Mouse (Mus musculus): ENCODE measurements around the gene Vps41.

The Vps41 gene

DNA sequence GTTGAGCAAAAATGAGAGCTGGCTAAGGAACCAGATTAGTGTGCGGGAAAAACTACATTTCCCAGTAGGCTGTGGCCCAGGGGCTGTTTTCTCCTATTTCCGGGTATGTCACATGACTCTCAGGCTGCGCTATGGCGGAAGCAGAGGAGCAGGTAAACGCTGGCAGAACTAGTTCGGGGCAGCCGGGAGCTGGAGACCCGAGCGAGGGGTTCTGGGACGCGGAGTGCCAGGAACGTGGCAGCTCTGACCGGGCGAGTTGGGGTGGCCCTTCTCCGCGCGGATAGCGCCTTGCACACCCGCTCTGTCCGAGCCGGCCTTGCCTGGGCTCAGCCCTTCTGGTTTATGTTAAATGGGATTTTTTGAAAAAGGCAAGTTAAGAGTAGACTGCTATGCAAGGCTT, at the start of gene Vps41:
TSS of gene Vps41 (plus strand) at position 102 of the 400 bp plus-strand sequence.
- DNase-seq: peak; percentile 79

DNA sequence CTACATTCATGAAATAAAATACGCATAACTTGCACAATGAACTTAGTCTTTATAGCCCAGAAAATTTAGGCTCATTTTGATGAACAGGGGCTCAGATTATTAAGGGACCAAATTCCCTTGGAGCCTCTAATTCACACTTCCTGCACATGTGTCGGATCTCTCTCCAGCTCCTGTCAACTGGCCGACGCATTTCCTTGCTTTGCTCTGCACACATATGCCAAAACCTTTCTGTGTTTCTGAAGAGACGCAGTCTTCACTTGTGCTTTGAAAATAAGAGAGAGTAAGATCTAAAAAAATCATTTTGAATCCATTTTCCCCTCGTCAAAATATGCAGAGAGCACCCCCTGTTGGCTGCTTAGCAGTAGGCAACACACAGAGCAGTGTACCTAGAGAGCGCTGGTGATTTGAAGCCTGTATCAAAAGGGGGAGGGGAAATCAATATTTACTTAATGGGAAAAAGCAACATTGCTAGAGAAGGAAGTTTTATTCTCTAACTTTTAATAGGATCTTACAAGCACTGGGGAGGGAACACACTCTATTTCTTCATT, 18.5 kb upstream of the Vps41 start:
- peak; percentile 53 for DNase-seq

DNA sequence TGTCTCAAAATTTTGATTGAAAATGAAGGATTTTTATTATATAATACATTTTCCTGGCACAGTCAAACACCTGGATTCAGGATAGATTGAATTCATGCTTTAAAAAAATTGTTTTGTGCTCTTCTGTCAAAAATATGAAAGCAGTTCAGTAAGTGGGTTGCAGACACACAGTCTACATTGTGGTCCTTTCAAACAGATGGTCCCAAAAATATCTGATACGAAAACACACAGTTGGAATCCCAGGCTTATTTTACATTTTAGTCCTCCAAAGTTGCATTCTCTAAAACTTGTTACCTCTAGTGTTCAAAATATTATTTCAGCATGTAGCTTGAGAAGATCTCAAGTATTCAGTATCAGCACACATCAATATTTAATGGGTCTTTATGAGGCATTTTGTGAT, 5.4 kb upstream of the Vps41 start:
- DNase-seq: no peak

- no peak for DNase-seq
Measured at GRCm38 (mm10) chr13:18716707-18717106, 379 bp upstream of the Vps41 start.

DNA sequence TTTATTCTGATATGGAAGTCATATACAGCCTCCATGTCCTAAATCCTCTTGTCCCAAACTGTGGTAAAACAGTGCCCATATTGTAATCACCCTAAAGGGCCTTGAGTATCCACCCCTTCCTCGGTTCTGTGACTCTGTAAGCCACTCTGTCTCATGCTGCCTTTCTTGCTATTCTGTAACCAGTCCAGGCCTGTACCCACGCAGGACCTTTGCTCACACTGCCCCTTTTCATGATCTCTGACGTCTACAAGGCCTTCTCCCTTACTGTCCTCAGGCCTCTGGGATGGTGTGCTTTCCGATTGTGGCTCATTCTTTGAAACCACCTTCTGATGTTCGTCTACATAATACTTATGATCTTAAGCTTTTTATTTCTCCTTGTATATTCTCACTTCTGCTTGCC, 1.4 kb downstream of the Vps41 start:
- DNase-seq: no peak

DNA sequence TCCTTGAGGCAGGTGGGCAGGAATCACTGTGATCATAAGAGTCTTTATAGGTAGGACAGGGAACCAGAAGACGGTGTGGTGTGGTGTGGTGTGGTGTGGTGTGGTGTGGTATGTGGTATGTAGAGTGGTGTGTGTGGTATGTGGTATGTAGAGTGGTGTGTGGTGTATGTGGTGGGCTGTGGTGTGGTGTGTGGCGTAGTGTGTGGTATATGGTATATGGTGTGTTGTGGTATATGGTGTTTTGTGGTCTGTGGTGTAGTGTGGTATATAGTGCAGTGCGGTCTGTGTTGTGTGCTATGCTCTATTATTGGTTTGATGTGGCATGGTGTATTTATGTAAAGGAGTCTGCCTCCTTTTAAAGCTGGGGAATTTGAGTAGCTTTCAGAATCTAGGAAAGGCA, 13.6 kb downstream of the Vps41 start:
- DNase-seq: no peak

GRCm38 (mm10) chr13:18736590-18736989, 19.5 kb downstream of the Vps41 start:
- DNase-seq: no peak

DNA sequence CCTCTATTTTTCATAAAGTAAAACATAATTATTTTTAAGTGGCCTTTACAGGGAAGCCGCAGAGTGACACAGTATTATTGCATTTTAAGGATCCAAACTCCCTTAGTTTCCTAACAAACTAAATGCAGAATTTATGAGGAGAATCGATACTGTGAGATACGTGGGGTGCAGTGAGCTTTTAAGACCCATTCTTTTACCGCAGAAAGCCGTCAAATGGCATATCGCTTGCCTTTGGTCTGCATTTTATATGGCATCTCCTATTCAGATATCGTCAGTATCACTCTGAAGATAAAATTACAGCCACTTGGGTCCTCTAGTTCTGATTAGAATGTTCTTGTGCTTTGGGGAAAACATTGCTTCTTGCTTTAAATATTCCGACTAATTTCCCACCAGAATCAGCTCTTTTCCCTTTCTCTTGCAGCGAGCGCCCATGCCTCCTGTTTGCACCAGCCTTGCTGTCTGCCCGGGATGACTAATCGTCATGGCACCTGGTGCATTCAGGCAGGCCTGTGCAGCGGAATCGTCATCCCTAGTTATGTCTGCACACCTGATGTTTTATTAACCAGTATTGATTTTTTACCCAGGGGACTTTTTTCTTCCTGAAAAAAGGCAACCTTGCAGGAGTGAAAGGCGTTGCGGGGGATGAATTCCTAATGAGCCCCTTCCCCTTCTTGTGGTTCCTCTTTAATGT, 26.6 kb downstream of the Vps41 start:
- no peak for DNase-seq

- DNase-seq: no peak
Measured at GRCm38 (mm10) chr13:18744266-18744652, 27.2 kb downstream of the Vps41 start.

DNA sequence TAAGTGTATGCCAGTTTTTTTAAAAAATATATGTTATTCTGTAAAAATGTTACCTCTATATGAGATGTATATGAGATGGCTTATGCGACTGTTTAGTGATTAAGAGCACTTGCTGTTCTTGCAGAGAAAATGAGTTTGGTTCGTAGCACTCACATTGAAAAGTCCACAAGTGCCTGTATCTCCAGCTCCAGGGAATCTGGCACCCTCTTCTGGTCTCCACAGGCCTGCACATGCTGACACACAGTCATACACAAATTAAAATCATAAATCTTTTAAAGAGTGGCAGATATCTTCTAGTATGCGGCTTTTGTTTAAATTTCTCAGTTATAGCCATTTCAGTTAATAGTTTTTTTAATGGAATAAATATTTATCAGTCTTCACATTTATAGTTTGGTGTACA, 40.9 kb downstream of the Vps41 start:
- DNase-seq: no peak

GRCm38 (mm10) chr13:18759361-18760056, 42.4 kb downstream of the Vps41 start:
- DNase-seq: no peak

DNA sequence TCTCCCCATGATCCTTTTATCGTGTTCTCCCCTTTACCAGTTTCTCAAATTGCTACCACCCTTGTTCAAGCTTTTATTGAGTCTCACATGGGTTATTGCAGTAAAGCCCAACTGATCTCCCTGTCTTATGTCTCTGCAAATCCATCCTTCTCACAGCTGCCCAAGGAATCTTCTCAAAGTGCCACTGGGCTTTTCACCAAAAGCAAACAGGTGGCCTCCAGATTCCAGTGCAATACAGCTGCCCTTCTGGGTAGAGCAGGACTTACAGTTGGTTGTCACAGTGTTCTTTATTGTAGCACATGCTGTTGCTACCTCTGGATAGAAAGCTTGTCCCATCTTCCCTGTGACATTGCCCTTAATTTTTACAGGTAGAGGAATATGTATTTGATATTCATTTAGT, 44.4 kb downstream of the Vps41 start:
- DNase-seq: no peak

GRCm38 (mm10) chr13:18767893-18768292, 50.8 kb downstream of the Vps41 start:
- DNase-seq: no peak

DNA sequence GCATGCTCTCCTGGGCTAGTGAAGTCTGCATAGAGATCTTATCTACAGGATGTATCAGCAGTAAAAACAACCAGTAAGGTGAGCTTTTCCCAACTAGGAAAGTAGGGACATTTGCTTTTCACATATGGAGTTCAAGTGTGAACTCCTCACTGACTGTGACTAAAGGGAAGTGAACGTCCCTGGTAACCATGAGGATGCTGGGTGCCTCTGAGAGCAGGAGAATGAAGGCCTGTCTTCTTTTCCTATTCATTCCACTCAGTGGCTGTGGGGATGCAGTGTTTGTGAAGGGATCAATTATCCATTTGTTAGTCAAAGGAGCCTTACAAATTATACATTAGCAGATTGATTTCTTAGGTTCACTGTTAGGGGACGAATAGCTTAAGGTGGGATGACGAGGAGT, 51.4 kb downstream of the Vps41 start:
- DNase-seq: no peak

DNA sequence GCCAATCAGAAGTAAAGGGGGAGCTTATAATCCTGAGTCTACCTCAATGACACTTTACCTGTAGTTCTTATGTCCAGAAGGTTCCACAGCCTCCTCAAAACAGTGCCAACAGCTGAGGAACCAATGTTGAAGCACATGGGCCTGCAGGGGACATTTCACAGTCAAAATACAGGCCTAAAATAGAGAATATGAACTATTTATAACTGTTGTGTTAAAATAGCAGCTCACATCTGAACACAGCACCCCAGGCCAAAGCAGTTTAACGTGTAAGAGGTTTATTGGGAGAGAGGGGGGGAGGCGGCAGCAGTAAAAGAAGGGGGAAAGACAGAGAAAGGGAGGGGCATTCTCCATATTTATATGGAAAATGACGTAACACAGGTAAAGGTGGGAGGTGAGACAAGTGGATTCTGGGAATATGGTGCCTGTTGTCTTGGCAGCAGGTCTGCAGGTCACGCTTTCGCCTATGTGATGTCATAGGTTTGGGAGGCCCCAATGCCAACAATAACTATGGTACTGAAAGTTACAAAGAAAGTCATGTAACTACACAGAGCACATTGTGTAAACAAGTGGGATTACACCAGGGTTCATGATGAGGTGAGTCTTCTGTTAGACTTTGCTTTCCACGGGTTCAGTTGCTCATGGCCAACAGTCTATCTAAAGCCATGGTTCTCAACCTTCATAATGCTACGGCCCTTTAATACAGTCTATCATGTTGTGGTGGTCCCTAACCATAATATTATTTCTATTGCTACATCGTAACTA, 56.5 kb downstream of the Vps41 start:
- no peak for DNase-seq

- no peak for DNase-seq
Measured at GRCm38 (mm10) chr13:18781250-18781649, 64.2 kb downstream of the Vps41 start.

DNA sequence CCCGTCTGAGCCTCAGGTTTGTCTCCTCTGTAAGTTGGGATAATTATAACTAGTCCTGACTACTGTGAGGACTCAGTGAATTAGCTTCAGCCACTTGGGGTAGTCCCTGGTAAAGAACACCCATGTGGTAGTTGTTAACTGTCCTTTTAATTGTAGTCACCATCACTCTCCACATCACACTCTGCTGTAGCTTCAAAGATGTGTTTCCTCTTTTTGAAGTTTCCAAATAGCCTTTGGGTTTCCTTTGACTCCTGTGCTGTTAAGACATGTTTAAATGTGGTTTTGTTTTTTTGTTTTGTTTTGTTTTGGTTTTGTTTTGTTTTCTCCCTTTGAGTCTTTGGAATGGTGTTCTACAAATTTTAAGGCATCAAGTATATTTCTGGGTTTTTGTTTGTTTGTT, 68.6 kb downstream of the Vps41 start:
- no peak for DNase-seq

DNA sequence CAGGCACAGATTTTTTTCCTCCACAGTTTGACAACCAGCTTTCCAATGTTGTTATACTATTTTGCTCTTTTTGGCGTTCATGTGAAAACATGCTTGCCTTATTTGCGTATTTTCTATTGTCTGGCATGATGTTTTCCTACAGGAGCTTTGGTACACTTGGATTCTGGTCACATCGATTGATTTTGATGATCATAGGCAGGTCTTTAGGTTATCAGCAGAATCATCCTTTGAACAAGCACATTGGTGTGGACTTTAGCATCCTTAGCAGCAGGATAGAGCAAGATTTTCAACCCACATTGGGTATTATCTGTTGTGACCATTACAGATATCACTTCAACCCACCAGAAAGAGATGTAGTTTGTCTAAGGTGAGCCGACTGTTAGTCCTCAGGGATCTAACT, 71.0 kb downstream of the Vps41 start:
- DNase-seq: no peak

DNA sequence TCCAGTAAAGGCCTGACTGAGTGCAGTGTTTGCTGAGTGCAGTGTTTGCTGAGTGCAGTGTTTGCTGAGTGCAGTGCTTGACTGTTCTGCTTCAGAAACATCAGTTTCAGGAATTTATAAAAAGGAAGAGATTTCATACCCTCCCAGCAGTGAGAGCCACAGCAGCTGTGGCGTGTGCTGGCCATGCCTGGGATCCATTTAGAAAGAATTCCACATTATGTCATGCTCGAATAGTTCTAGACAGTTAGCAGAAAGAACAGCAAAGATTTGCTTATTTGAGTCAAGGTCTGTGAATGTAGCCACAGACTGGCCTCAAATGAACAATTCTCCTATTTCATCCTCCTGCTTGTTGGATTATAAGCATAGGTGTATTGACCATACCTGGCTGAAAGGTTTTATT, 71.6 kb downstream of the Vps41 start:
- DNase-seq: no peak

DNA sequence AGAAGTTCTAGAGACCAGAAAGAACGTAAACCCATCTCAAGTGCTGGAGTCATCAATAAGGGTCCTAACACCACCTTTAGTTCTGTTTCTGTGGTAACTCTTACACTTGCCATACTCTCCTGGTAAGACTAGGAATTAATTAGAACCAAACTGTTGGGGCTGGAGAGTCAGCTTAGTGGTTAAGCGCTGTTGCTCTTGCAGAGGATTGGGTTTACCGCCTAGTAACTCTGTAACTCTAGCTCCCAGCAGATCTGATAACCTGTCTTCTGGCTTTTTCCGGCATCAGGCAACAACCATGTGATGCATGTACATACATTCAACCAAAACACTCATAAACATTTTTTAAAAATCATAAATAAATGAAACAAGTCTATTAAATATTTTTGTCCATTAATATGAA, 72.6 kb downstream of the Vps41 start:
- DNase-seq: no peak

GRCm38 (mm10) chr13:18790086-18790485, 73.0 kb downstream of the Vps41 start:
- no peak for DNase-seq

DNA sequence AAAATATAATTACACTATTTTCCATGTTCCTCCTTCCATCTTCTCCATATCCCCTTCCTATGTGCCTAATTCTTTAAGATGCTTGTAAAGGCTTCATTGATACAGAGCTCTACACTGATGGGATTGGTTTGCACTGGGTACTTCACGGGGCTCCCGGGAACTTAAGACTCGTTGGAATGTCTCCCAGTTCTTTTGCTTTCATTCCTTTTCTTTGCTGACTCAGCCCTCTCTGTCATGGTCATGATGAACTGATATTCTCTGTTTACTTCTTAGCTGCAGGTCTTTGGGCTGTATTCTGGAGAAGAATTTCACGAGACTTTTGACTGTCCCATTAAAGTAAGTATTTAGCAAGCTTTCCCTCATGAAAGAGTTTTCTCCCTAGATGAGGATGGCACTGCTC, 74.2 kb downstream of the Vps41 start:
- no peak for DNase-seq

GRCm38 (mm10) chr13:18791724-18792123, 74.6 kb downstream of the Vps41 start:
- DNase-seq: no peak

GRCm38 (mm10) chr13:18794454-18794853, 77.4 kb downstream of the Vps41 start:
- no peak for DNase-seq

All from thymus, postnatal 4 days (tissue).